Mouse (Mus musculus): ENCODE measurements around the gene Plch2. TPM values are rescaled to one million over a fixed set of nuclear protein-coding genes. Genes with fewer than 3 reads are reported as not detected.

Plch2 gene
- polyA plus RNA-seq, 1 experiment from 2014 or later, result 17.0 TPM

- Histone ChIP-seq H3K4me1 (ENCODE audit: control insufficient read depth, insufficient read depth, low read depth, low read length) (peaks cover 65% of the 10 kb centered on the region), H3K4me3 (ENCODE audit: low read length) (peak overlapping the region; percentile 75), H3K9ac (ENCODE audit: low read depth, low read length) (peak overlapping the region; percentile 76), H3K27me3 (replicated peaks; ENCODE audit: control insufficient read depth, insufficient read depth, low read length) (peaks cover 13% of the 10 kb centered on the region; the same call in 1 of the 2 replicates), H3K4me2 (ENCODE audit: low read length) (peak overlapping the region; percentile 84), H3K27ac (ENCODE audit: low read depth, low read length) (peak overlapping the region; percentile 94), H3K36me3 (ENCODE audit: control insufficient read depth, insufficient read depth, low read length) (no peaks in the 10 kb centered on the region), H3K9me3 (ENCODE audit: control insufficient read depth, low read length) (no peaks in the 10 kb centered on the region)
- 5% methylated on average over 13 of the region's 13 CpGs for WGBS
- no peak for ATAC-seq
Observed at GRCm38 (mm10) chr4:154961911-154962310, 94.7 kb downstream of the Plch2 start.

DNA sequence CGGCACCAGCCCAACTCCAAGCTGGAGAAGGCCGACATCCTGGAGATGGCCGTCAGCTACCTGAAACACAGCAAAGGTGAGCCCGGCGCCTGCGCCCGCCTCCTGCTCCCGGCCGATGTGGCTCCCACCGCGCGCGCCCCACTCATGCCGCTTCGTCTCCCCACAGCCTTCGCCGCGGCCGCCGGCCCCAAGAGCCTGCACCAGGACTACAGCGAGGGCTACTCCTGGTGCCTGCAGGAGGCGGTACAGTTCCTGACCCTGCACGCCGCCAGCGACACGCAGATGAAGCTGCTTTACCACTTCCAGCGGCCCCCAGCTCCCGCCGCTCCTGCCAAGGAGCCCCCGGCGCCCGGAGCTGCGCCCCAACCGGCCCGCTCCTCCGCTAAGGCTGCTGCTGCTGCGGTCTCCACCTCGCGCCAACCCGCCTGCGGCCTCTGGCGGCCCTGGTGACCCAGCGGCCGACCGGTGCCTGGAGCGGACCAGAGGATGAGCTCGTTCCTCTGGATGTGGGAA is 95.3 kb downstream of the Plch2 start:
- Histone ChIP-seq H3K27me3 (replicated peaks; ENCODE audit: control insufficient read depth, insufficient read depth, low read length) (peaks cover 16% of the 10 kb centered on the region; the same call in 1 of the 2 replicates), H3K4me2 (ENCODE audit: low read length) (peak overlapping the region; percentile 84), H3K4me3 (ENCODE audit: low read length) (peak overlapping the region; percentile 75), H3K9ac (ENCODE audit: low read depth, low read length) (peak overlapping the region; percentile 76), H3K27ac (ENCODE audit: low read depth, low read length) (peak overlapping the region; percentile 94), H3K4me1 (ENCODE audit: control insufficient read depth, insufficient read depth, low read depth, low read length) (peaks cover 67% of the 10 kb centered on the region), H3K36me3 (ENCODE audit: control insufficient read depth, insufficient read depth, low read length) (no peaks in the 10 kb centered on the region), H3K9me3 (ENCODE audit: control insufficient read depth, low read length) (no peaks in the 10 kb centered on the region)
- ATAC-seq, result no peak
- under 1% methylated on average over 32 of the region's 47 CpGs for WGBS

GRCm38 (mm10) chr4:154960690-154961225 is 95.8 kb downstream of the Plch2 start, which contains the start of gene Hes5:
TSS of gene Hes5 (plus strand) at chr4:154960923.
- peak within 1 kb of the TSS; percentile 76 for H3K9ac ChIP-seq (ENCODE audit: low read depth, low read length)
- H3K27ac ChIP-seq (ENCODE audit: low read depth, low read length), result peak within 1 kb of the TSS; percentile 94
- H3K4me1 ChIP-seq (ENCODE audit: control insufficient read depth, insufficient read depth, low read depth, low read length), result peaks cover 64% of the 10 kb centered on the region
- H3K4me3 ChIP-seq (ENCODE audit: low read length), result peak within 1 kb of the TSS; percentile 75
- peak; percentile 70 for ATAC-seq
- under 1% methylated on average over 62 of the region's 65 CpGs for WGBS
- peak within 1 kb of the TSS; percentile 84 for H3K4me2 ChIP-seq (ENCODE audit: low read length)
- peaks cover 16% of the 10 kb centered on the region; the same call in 1 of the 2 replicates for H3K27me3 ChIP-seq (replicated peaks; ENCODE audit: control insufficient read depth, insufficient read depth, low read length)
- H3K36me3 ChIP-seq (ENCODE audit: control insufficient read depth, insufficient read depth, low read length), result no peaks in the 10 kb centered on the region
- no peaks in the 10 kb centered on the region for H3K9me3 ChIP-seq (ENCODE audit: control insufficient read depth, low read length)

- H3K9me3 ChIP-seq (ENCODE audit: control insufficient read depth, low read length), result no peaks in the 10 kb centered on the region
- no peaks in the 10 kb centered on the region for H3K36me3 ChIP-seq (ENCODE audit: control insufficient read depth, insufficient read depth, low read length)
- H3K4me1 ChIP-seq (ENCODE audit: control insufficient read depth, insufficient read depth, low read depth, low read length), result peaks cover 58% of the 10 kb centered on the region
- peaks cover 16% of the 10 kb centered on the region; the same call in 1 of the 2 replicates for H3K27me3 ChIP-seq (replicated peaks; ENCODE audit: control insufficient read depth, insufficient read depth, low read length)
- H3K27ac ChIP-seq (ENCODE audit: low read depth, low read length), result peak overlapping the region; percentile 41
- no peak for ATAC-seq
- peak overlapping the region; percentile 76 for H3K9ac ChIP-seq (ENCODE audit: low read depth, low read length)
- H3K4me2 ChIP-seq (ENCODE audit: low read length), result peak overlapping the region; percentile 84
- 7% methylated on average over 20 of the region's 20 CpGs for WGBS
- H3K4me3 ChIP-seq (ENCODE audit: low read length), result peak overlapping the region; percentile 75
Observed at GRCm38 (mm10) chr4:154960021-154960689, 96.4 kb downstream of the Plch2 start.

DNA sequence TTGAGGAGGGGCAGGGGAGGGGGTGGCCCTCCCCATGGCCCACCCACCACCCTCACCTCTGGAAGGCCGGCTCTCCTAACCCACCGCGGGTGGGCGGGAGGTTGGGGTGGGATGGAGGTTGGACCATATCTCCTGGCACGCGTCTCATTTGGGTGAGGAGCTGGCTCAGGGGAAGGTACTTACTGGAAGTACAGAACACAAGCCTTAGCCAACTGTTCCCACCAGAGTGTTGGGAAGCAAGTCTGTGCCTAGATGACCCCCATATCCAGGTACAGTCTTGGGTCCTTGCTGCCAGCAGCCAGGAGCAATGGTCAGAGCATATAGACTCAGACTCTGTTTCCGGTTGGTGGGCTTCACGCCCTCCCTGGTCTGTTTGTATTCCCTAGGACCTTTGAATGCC is 98.0 kb downstream of the Plch2 start:
- 12% methylated on average over 8 of the region's 8 CpGs for WGBS
- Histone ChIP-seq H3K9ac (ENCODE audit: low read depth, low read length) (peak overlapping the region; percentile 57), H3K4me1 (ENCODE audit: control insufficient read depth, insufficient read depth, low read depth, low read length) (peaks cover 55% of the 10 kb centered on the region), H3K27ac (ENCODE audit: low read depth, low read length) (peak overlapping the region; percentile 56; the same call in 1 of the 2 replicates), H3K27me3 (replicated peaks; ENCODE audit: control insufficient read depth, insufficient read depth, low read length) (peaks cover 16% of the 10 kb centered on the region; the same call in 1 of the 2 replicates), H3K9me3 (ENCODE audit: control insufficient read depth, low read length) (no peaks in the 10 kb centered on the region), H3K36me3 (ENCODE audit: control insufficient read depth, insufficient read depth, low read length) (no peaks in the 10 kb centered on the region), H3K4me2 (ENCODE audit: low read length) (peak overlapping the region; percentile 48), H3K4me3 (ENCODE audit: low read length) (no peak overlapping the region)
- ATAC-seq, result no peak

- H3K27me3 ChIP-seq (replicated peaks; ENCODE audit: control insufficient read depth, insufficient read depth, low read length), result peaks cover 16% of the 10 kb centered on the region; the same call in 1 of the 2 replicates
- peak overlapping the region; percentile 56 for H3K27ac ChIP-seq (ENCODE audit: low read depth, low read length)
- peak; percentile 67 for ATAC-seq
- peak overlapping the region; percentile 48 for H3K4me2 ChIP-seq (ENCODE audit: low read length)
- H3K9ac ChIP-seq (ENCODE audit: low read depth, low read length), result peak overlapping the region; percentile 57
- H3K4me3 ChIP-seq (ENCODE audit: low read length), result no peak overlapping the region
- H3K36me3 ChIP-seq (ENCODE audit: control insufficient read depth, insufficient read depth, low read length), result no peaks in the 10 kb centered on the region
- no peaks in the 10 kb centered on the region for H3K9me3 ChIP-seq (ENCODE audit: control insufficient read depth, low read length)
- peaks cover 51% of the 10 kb centered on the region for H3K4me1 ChIP-seq (ENCODE audit: control insufficient read depth, insufficient read depth, low read depth, low read length)
- WGBS, result 2% methylated on average over 15 of the region's 15 CpGs
Observed at GRCm38 (mm10) chr4:154958171-154958570, 98.4 kb downstream of the Plch2 start.

GRCm38 (mm10) chr4:154957289-154957993 is 99.1 kb downstream of the Plch2 start:
- peak overlapping the region; percentile 44; the same call in 1 of the 2 replicates for H3K27ac ChIP-seq (ENCODE audit: low read depth, low read length)

GRCm38 (mm10) chr4:154956604-154957003 is 100.0 kb downstream of the Plch2 start:
- no peak overlapping the region for H3K9ac ChIP-seq (ENCODE audit: low read depth, low read length)
- no peak overlapping the region for H3K4me3 ChIP-seq (ENCODE audit: low read length)
- 31% methylated on average over 9 of the region's 9 CpGs for WGBS
- H3K4me2 ChIP-seq (ENCODE audit: low read length), result no peak overlapping the region
- H3K4me1 ChIP-seq (ENCODE audit: control insufficient read depth, insufficient read depth, low read depth, low read length), result peaks cover 42% of the 10 kb centered on the region
- H3K27ac ChIP-seq (ENCODE audit: low read depth, low read length), result no peak overlapping the region
- no peaks in the 10 kb centered on the region for H3K36me3 ChIP-seq (ENCODE audit: control insufficient read depth, insufficient read depth, low read length)
- no peaks in the 10 kb centered on the region for H3K9me3 ChIP-seq (ENCODE audit: control insufficient read depth, low read length)
- ATAC-seq, result no peak
- H3K27me3 ChIP-seq (replicated peaks; ENCODE audit: control insufficient read depth, insufficient read depth, low read length), result peaks cover 16% of the 10 kb centered on the region; the same call in 1 of the 2 replicates

More at GRCm38 (mm10) chr4:154957289-154957993, 99.1 kb downstream of the Plch2 start:
- Histone ChIP-seq H3K4me3 (ENCODE audit: low read length) (no peak overlapping the region), H3K4me1 (ENCODE audit: control insufficient read depth, insufficient read depth, low read depth, low read length) (peaks cover 51% of the 10 kb centered on the region), H3K36me3 (ENCODE audit: control insufficient read depth, insufficient read depth, low read length) (no peaks in the 10 kb centered on the region), H3K9ac (ENCODE audit: low read depth, low read length) (no peak overlapping the region), H3K9me3 (ENCODE audit: control insufficient read depth, low read length) (no peaks in the 10 kb centered on the region), H3K27me3 (replicated peaks; ENCODE audit: control insufficient read depth, insufficient read depth, low read length) (peaks cover 16% of the 10 kb centered on the region; the same call in 1 of the 2 replicates), H3K4me2 (ENCODE audit: low read length) (peak overlapping the region; percentile 48; the same call in 1 of the 2 replicates)
- ATAC-seq, result no peak
- WGBS, result 25% methylated on average over 13 of the region's 13 CpGs

All from hindbrain, embryonic 16.5 days (tissue).